Mouse (Mus musculus) lung, adult 2 months (tissue): ENCODE data around the gene Brinp3.

Source experiments
- CTCF ChIP-seq: fragments of 200-500 bp; IDR thresholded peaks from 2 replicates; pipeline ENCODE4 v1.5.1; 2011; ENCODE audit warnings: mild to moderate bottlenecking, low read length, control low read depth; ENCODE audit not compliant: insufficient read depth
- POLR2A ChIP-seq: fragments of 200-500 bp; IDR thresholded peaks from 2 replicates; pipeline ENCODE4 v1.6.1; 2011; ENCODE audit warnings: low read depth, mild to moderate bottlenecking, control low read depth, low read length, borderline replicate concordance; ENCODE audit errors: extremely low read depth

- TF ChIP-seq POLR2A (no peak), CTCF (no peak)
Observed at GRCm38 (mm10) chr1:146528572-146528971, 34.0 kb downstream of the Brinp3 start.
